Mouse (Mus musculus) neural tube, embryonic 15.5 days (tissue): ENCODE measurements around the gene Tada2a. TPM values are rescaled to one million over a fixed set of nuclear protein-coding genes. Genes with fewer than 3 reads are reported as not detected.
A peak's percentile ranks its signal among the peaks of the same experiment; 100 is the strongest.

Source experiments
- ATAC-seq: fragments of 200-750 bp; cut with Nextera tagmentation; 2 replicates; pipeline ENCODE4 v1.8.0; 2017; ENCODE audit warnings: mild to moderate bottlenecking, moderate TSS enrichment, moderate library complexity; ENCODE audit not compliant: low FRiP score
- H3K27ac ChIP-seq: fragments of 300-500 bp; sonication (generic); replicated peaks from 2 replicates; pipeline ENCODE4 v1.5.1; 2015; ENCODE audit warnings: mild to moderate bottlenecking, inconsistent platforms
- H3K27me3 ChIP-seq: fragments of 300-500 bp; sonication (generic); replicated peaks from 2 replicates; pipeline ENCODE4 v1.6.1; 2015; ENCODE audit warnings: inconsistent platforms
- H3K36me3 ChIP-seq: fragments of 300-500 bp; sonication (generic); 2 replicates; pipeline ENCODE4 v1.6.1; 2015; ENCODE audit warnings: inconsistent platforms
- H3K4me1 ChIP-seq: fragments of 300-500 bp; sonication (generic); 2 replicates; pipeline ENCODE4 v1.6.1; 2015; ENCODE audit warnings: inconsistent platforms
- H3K4me2 ChIP-seq: fragments of 300-500 bp; sonication (generic); 2 replicates; pipeline ENCODE4 v1.6.1; 2015; ENCODE audit warnings: inconsistent platforms, mild to moderate bottlenecking, moderate library complexity
- H3K4me3 ChIP-seq: fragments of 300-500 bp; sonication (generic); replicated peaks from 2 replicates; pipeline ENCODE4 v1.5.1; 2015; ENCODE audit warnings: mild to moderate bottlenecking, inconsistent platforms
- H3K9ac ChIP-seq: fragments of 300-500 bp; sonication (generic); replicated peaks from 2 replicates; pipeline ENCODE4 v1.6.1; 2015; ENCODE audit warnings: mild to moderate bottlenecking, inconsistent platforms
- H3K9me3 ChIP-seq: fragments of 300-500 bp; sonication (generic); replicated peaks from 2 replicates; pipeline ENCODE4 v1.6.1; 2016; ENCODE audit warnings: inconsistent platforms
- WGBS: fragments of 180-500 bp; shearing (Covaris S2); methylation state at CpG from one replicate; pipeline ENCODE4 v1.1.7; 2015; ENCODE audit warnings: mixed read lengths; 5-methylcytosine and 5-hydroxymethylcytosine counted together
- polyA plus RNA-seq: library from polyadenylated mRNA; unstranded; fragments of >200 nt; fragmentation: Nextera tagmentation; extraction: Ambion mirVana; gene quantifications from 2 replicates; pipeline ENCODE4 v1.2.1, GENCODE M21; 2015

Gene Tada2a
- polyA plus RNA-seq, 1 experiment from 2014 or later, result 27.1 TPM

DNA sequence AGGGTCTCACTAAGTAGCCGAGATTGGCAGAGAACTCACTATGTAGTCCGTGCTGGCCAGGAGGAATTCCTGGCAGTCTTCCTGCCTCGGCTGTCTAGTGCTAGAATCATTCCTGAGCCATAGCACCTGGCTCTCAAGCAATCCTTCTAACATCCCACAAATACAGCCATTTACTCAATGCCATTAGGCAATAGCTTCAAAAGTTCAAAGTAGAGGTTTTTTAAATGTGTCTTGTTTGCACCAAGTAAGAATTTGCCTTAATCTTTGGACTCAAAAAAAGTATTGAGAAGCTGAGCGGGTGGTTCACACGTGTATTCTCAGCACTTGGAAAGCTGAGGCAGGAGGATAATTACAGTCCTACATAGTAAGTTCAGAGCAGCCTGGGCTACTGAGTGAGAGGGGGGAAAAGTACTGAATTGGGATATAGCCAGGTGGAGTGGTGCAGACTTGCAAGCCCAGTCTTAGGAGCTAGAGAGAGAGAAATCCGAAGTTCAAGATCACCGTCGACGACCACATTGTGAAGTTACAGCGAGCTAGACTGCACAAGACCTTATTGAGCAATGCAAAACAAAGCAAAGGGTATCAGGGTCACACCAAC, 15.9 kb upstream of the Tada2a start:
- Histone ChIP-seq H3K4me1 (no peaks in the 10 kb centered on the region), H3K4me2 (no peak overlapping the region), H3K27ac (no peak overlapping the region), H3K36me3 (no peaks in the 10 kb centered on the region), H3K9ac (no peak overlapping the region), H3K4me3 (no peak overlapping the region), H3K9me3 (no peaks in the 10 kb centered on the region), H3K27me3 (no peaks in the 10 kb centered on the region)
- no peak for ATAC-seq
- 76% methylated on average over 10 of the region's 10 CpGs for WGBS

DNA sequence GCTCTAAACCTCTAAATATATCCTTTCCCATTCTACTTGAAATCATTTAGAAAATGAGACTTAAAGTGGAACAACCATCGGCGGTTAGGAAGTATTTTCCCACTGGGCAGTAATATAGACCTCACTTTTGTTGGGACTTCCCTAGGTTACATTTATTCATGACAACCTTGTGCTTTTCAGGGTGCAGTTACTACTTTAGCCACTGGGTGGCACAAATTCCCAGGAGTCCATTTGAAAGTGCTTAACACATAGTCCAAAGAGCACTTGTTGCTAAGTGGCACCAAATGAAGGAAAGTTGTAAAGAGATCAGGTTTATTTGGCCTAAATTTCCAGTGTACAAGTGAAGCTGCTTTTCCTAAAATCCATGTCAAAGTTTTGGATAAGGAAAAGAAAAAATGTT, 12.4 kb upstream of the Tada2a start:
- Histone ChIP-seq H3K4me2 (no peak overlapping the region), H3K4me3 (no peak overlapping the region), H3K27ac (no peak overlapping the region), H3K9me3 (no peaks in the 10 kb centered on the region), H3K36me3 (no peaks in the 10 kb centered on the region), H3K4me1 (no peaks in the 10 kb centered on the region), H3K9ac (no peak overlapping the region), H3K27me3 (no peaks in the 10 kb centered on the region)
- no peak for ATAC-seq
- 54% methylated on average over 2 of the region's 2 CpGs for WGBS

DNA sequence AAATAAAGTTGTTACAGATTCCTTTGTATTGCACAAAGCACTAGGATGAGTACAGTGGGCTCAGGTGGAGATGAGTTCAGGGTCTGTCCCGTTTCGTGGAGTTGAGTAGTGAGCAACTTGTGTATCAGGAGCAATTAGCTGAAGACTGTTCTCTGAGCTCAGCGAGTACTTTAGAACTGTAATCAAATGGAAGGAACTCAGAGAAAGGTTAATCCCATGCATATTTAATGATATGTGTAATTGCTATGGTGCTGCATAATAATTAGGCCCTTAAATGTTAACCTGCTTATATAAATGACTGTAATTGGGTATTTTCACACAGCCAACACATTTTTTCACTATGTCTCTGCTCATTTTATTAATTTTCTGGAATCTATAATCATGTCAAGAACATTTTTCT, 7.1 kb upstream of the Tada2a start:
- Histone ChIP-seq H3K4me2 (no peak overlapping the region), H3K9ac (no peak overlapping the region), H3K27me3 (no peaks in the 10 kb centered on the region), H3K27ac (no peak overlapping the region), H3K4me1 (no peaks in the 10 kb centered on the region; the same call in 1 of the 2 replicates), H3K36me3 (peaks cover 2% of the 10 kb centered on the region; the same call in 1 of the 2 replicates), H3K9me3 (no peaks in the 10 kb centered on the region), H3K4me3 (no peak overlapping the region)
- WGBS, result 64% methylated on average over 3 of the region's 3 CpGs
- no peak for ATAC-seq

DNA sequence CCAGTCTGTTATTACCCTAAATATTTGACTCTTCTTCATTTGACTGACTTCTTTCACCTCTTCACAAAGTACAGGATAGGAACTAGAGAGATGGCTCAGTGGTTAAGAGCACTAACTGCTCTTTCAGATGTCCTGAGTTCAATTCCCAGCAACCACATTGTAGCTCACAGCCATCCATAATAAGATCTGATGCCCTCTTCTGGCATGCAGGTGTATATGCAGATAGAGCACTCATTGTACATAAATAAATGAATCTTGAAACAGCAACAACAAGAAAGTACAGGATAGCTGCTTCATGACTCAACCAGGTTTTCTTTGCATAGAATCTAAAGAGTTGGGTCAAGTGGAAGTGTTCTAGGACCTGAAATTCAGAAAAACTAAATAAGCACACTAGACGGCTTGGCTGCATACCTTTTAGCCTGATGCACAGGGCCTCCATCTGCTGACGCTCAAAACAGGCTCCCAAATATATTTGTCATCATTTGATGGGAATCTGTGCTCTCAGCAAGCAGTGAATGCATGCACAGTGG, 5.0 kb upstream of the Tada2a start:
- Histone ChIP-seq H3K4me3 (no peak overlapping the region), H3K36me3 (peaks cover 2% of the 10 kb centered on the region; the same call in 1 of the 2 replicates), H3K27ac (no peak overlapping the region), H3K9ac (no peak overlapping the region), H3K4me2 (no peak overlapping the region), H3K27me3 (no peaks in the 10 kb centered on the region), H3K4me1 (peaks cover 13% of the 10 kb centered on the region), H3K9me3 (no peaks in the 10 kb centered on the region)
- no peak for ATAC-seq
- 91% methylated on average over 2 of the region's 2 CpGs for WGBS

DNA sequence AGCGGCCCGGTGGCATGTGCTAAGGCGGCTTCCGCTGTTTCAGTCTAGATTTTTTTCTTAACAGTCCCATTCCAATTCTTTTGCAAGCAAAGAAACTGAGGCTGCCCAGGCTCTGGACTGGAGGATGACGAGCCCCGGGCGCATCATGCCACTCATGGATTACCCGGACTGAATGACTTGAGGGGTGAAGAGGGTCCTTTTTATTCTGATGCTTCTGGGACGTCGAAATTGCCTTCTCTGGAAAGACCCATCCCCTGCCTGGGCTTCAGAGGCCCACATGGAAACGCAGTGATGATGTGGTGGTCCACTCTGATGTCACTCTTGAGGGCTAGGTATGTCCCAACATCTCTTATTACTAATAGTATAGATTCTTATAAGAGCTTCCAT, 392 bp upstream of the Tada2a start:
- H3K9me3 ChIP-seq, result no peaks in the 10 kb centered on the region
- H3K27ac ChIP-seq, result peak overlapping the region; percentile 76
- 2% methylated on average over 11 of the region's 11 CpGs for whole genome bisulfite sequencing
- peak; percentile 28 for ATAC-seq
- no peaks in the 10 kb centered on the region for H3K27me3 ChIP-seq
- peak overlapping the region; percentile 63 for H3K9ac ChIP-seq
- H3K4me1 ChIP-seq, result peaks cover 20% of the 10 kb centered on the region
- H3K4me2 ChIP-seq, result peak overlapping the region; percentile 76
- H3K36me3 ChIP-seq, result peaks cover 18% of the 10 kb centered on the region
- H3K4me3 ChIP-seq, result peak overlapping the region; percentile 63

DNA sequence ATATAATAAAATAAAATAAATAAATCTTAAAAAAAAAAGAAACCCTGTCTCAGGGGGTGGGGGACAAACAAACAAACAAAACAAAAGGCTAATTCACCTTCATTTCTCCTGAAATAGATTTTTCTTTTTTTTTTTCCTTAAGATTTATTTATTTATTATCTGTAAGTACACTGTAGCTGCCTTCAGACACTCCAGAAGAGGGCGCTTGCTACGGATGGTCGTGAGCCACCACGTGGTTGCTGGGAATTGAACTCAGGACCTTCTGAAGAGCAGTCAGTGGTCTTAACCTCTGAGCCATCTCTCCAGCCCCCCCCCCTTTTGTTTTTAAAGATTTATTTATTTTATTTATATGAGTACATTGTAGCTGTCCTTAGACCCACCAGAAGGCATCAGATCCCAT, 1.4 kb downstream of the Tada2a start:
- no peaks in the 10 kb centered on the region for H3K27me3 ChIP-seq
- ATAC-seq, result no peak
- peak overlapping the region; percentile 76 for H3K4me2 ChIP-seq
- peak overlapping the region; percentile 63 for H3K4me3 ChIP-seq
- no peak overlapping the region for H3K27ac ChIP-seq
- peaks cover 22% of the 10 kb centered on the region for H3K36me3 ChIP-seq
- H3K9me3 ChIP-seq, result no peaks in the 10 kb centered on the region
- no peak overlapping the region for H3K9ac ChIP-seq
- WGBS, result 83% methylated on average over 4 of the region's 4 CpGs
- H3K4me1 ChIP-seq, result peaks cover 20% of the 10 kb centered on the region

DNA sequence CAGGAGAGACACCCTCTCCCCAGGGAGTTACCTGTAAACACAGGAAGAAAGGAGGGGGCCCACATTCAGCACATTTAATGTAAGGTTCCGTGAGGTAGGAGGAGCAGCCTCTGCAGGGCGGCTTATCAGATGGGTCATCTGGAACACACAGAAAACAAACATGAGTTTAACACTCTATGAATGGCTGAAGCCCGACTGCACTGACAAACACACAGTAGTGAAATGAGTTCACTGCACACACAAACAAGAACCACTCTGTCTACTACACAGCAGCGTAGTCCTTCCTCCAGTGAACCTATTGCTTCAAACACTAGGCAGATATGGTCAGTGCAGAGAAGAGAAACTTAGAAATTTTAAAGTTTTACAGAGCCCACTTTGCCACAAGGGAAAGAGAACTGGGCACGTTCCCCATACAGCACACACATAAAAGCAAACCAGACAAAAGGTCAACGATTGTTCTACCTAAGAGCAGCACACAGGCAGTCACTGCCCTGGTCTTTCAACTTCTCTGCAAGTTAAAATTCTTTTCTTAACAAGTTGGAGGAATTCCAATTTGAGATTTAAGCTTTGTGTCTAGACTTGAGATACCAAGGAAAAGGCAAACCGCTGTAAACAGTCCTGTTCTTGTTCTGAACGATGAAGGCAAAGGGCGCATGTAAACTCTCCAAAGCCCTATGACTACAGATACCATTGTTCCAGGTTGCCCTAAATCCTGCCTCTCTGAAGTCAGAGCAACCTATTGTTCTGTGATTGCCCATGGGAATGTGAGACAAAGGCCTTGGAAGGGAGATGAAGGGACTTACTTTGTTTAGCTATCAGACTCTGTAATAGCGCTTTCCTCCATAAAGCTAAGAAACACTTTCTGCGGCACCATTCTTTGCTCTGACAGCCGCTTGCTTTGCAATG, 8.1 kb downstream of the Tada2a start:
- Histone ChIP-seq H3K36me3 (peaks cover 73% of the 10 kb centered on the region), H3K4me2 (no peak overlapping the region), H3K27ac (no peak overlapping the region), H3K9ac (no peak overlapping the region), H3K4me3 (no peak overlapping the region), H3K9me3 (no peaks in the 10 kb centered on the region), H3K27me3 (no peaks in the 10 kb centered on the region), H3K4me1 (0 out of 2 replicates have a peak, but pooled peaks cover 4% of the 10 kb centered on the region)
- ATAC-seq, result no peak
- whole genome bisulfite sequencing, result 44% methylated on average over 12 of the region's 12 CpGs

DNA sequence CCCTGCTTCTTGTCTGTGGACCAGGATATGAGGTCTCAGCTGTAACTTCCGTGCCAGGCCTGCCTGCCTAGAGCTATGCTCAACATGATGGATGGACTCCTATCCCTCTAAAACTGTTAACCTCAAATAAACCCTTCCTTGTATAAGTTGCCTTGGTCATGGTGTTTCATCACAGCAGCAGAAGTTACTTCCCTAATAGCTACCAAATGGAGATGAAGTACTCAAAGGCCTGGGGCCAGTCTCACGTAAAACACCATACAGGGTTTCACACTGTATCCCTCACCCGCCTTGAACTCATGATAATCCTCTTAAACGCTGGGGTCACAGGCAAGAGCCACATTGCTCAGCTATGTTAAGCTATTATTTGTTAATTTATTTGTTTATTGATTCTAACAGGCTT, 12.0 kb downstream of the Tada2a start:
- Histone ChIP-seq H3K27me3 (no peaks in the 10 kb centered on the region), H3K4me2 (no peak overlapping the region), H3K36me3 (peaks cover 71% of the 10 kb centered on the region), H3K9ac (no peak overlapping the region), H3K9me3 (no peaks in the 10 kb centered on the region), H3K4me3 (no peak overlapping the region), H3K4me1 (0 out of 2 replicates have a peak, but pooled peaks cover 4% of the 10 kb centered on the region), H3K27ac (no peak overlapping the region)
- WGBS, result 88% methylated on average over 4 of the region's 4 CpGs
- ATAC-seq, result no peak

DNA sequence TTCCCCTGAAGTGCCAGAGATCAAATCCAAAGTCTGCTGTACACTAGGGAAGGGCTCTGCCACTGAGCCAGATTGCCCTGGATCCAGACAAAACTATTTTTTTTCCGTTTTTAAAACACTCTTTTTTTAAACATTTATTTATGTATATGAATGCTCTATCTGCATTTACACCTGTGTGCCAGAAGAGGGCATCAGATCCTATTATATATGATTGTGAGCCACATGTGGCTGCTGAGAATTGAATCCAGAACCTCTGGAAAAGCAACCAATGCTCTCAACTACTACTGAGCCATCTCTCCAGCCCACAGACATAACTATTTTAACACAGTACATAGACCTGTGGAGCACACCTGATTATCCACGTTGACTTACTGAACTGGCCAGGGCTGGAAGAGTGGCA, 13.2 kb downstream of the Tada2a start:
- Histone ChIP-seq H3K4me1 (no peaks in the 10 kb centered on the region), H3K27me3 (no peaks in the 10 kb centered on the region), H3K36me3 (peaks cover 63% of the 10 kb centered on the region), H3K9me3 (no peaks in the 10 kb centered on the region), H3K4me2 (no peak overlapping the region), H3K27ac (no peak overlapping the region), H3K4me3 (no peak overlapping the region), H3K9ac (no peak overlapping the region)
- 70% methylated on average over 2 of the region's 2 CpGs for WGBS
- no peak for ATAC-seq

DNA sequence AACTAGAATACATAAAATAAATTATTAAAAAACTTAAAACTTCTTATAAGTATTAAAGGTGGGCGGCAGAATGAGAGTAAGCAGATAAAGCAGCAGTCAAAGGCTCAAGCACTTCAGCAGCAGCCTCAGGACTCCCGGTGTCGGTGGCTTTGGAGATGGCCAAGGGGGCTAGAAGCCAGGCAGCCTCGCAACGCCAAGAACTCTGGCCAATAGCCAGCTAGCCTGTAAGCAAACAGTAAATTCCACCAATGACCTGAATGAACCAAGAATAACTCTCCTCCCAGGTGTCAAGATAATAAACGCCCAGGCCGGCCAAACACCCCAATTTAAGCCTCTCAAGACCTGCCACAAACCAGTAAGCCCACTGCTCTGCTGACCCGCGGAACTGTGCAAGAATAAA, 13.8 kb downstream of the Tada2a start:
- no peaks in the 10 kb centered on the region for H3K4me1 ChIP-seq
- no peak overlapping the region for H3K9ac ChIP-seq
- WGBS, result 68% methylated on average over 9 of the region's 9 CpGs
- no peak overlapping the region for H3K4me2 ChIP-seq
- ATAC-seq, result no peak
- peaks cover 61% of the 10 kb centered on the region for H3K36me3 ChIP-seq
- no peaks in the 10 kb centered on the region for H3K27me3 ChIP-seq
- H3K4me3 ChIP-seq, result no peak overlapping the region
- no peaks in the 10 kb centered on the region for H3K9me3 ChIP-seq
- H3K27ac ChIP-seq, result no peak overlapping the region

DNA sequence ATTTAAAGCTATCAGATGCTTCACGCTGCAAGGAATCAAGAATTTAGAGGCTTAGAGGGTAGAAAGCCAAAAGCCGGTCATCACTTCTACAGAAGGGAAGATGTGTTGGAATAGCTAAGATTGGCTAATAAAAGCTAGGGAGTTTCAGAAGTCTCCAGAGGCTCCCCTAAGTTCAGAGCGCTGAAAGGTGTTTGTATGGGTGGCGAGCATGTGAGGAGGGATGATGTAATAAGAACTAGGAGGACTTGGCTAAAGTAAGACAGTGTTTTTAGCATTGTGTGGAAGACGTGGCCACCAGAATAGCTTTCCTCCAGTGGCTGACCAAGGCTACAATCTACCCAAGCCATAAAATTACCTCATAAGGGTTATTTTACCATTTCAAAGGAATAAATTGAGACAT, 15.8 kb downstream of the Tada2a start:
- H3K4me1 ChIP-seq, result no peaks in the 10 kb centered on the region
- WGBS, result 94% methylated on average over 5 of the region's 5 CpGs
- H3K36me3 ChIP-seq, result peaks cover 57% of the 10 kb centered on the region
- H3K4me2 ChIP-seq, result no peak overlapping the region
- ATAC-seq, result no peak
- H3K4me3 ChIP-seq, result no peak overlapping the region
- H3K9me3 ChIP-seq, result no peaks in the 10 kb centered on the region
- H3K27ac ChIP-seq, result no peak overlapping the region
- H3K27me3 ChIP-seq, result no peaks in the 10 kb centered on the region
- H3K9ac ChIP-seq, result no peak overlapping the region

DNA sequence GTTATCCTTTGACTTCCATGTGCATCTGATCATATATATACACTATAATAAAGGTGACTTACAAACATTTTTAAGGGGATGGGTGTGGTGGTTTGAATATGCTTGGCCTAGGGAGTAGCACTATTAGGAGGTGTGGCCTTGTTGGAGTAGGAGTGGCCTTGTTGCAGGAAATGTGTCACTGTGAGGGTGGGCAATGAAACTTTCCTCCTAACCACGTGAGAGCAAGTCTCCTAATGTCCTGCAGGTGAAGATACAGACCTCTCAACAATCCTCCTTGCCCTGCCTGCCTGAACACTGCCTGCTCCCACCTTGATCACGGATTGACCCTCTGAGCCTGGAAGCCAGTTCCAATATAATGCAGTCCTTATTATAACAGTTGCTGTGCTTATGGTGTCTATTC, 22.3 kb downstream of the Tada2a start:
- no peak overlapping the region for H3K4me3 ChIP-seq
- H3K27ac ChIP-seq, result no peak overlapping the region
- H3K36me3 ChIP-seq, result peaks cover 82% of the 10 kb centered on the region
- 77% methylated on average over 2 of the region's 2 CpGs for WGBS
- no peak overlapping the region for H3K9ac ChIP-seq
- H3K9me3 ChIP-seq, result no peaks in the 10 kb centered on the region
- no peak overlapping the region for H3K4me2 ChIP-seq
- no peaks in the 10 kb centered on the region for H3K27me3 ChIP-seq
- no peak for ATAC-seq
- H3K4me1 ChIP-seq, result no peaks in the 10 kb centered on the region
